Mouse (Mus musculus) ES-E14 (cell line): Measurements from ENCODE around the gene Sprr2a2.
"Not testable (repeated sequence)": the region's sequence is repeated elsewhere in the genome, so short reads cannot be mapped to it uniquely, and the experiment has no call there.

Experiments used
- CHD2 ChIP-seq: IDR thresholded peaks from 2 replicates; pipeline ENCODE4 v1.6.1; 2014; ENCODE audit warnings: mild to moderate bottlenecking, low read depth, low read length, inconsistent platforms
- HCFC1 ChIP-seq: IDR thresholded peaks from 2 replicates; pipeline ENCODE4 v1.6.1; 2012; ENCODE audit warnings: low read length, inconsistent platforms, borderline replicate concordance; ENCODE audit not compliant: insufficient read depth
- MAFK ChIP-seq: IDR thresholded peaks from 2 replicates; pipeline ENCODE4 v1.6.1; 2014; ENCODE audit warnings: mild to moderate bottlenecking, low read depth, low read length, inconsistent platforms; ENCODE audit not compliant: insufficient read depth

DNA sequence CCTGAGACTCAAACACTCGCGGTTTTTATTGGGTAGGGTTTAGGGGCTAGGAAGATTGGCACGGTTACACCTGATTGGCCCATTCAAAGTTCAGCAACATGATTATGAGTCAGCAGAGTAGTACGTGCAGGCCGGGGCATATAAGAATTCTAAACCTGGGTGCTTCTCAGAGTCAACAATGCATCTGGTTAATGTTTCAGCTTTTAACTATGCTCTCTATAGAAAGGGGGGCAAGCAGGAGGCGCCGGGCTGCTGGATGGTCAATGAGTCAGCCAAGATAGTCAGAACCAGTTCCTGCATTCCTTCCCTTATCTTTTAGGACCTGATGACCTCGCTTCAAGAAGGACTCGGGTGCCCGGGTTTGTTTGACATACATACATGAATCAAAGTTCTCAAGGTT, 30.5 kb downstream of the Sprr2a2 start:
- not testable (repeated sequence) for TF ChIP-seq CHD2, MAFK, HCFC1
